Mouse (Mus musculus) left cerebral cortex, postnatal 4 days (tissue): ENCODE results near the gene Gm10354. TPM values are rescaled to one million over a fixed set of nuclear protein-coding genes. Genes with fewer than 3 reads are reported as not detected.
"Not testable (repeated sequence)": the region's sequence is repeated elsewhere in the genome, so short reads cannot be mapped to it uniquely, and the experiment has no call there.

Source experiments
- DNase-seq: peaks from one replicate; pipeline ENCODE4 v3.0.0-alpha.2; 2022
- intact Hi-C: fragments of 180-260 bp; cut with DNase I; formaldehyde crosslinking; loops from one replicate; pipeline ENCODE4 v1.15.1; 2025
- total RNA-seq, 2 experiments: library from RNA; stranded (reverse); gene quantifications; 2 replicates each; pipeline ENCODE4 v1.2.3; 2021

Gene Gm10354
- not detected for total RNA-seq

- intact Hi-C loops, DNase-seq: not testable (repeated sequence)
Measured at GRCm38 (mm10) chr5:14978835-14979234, at the start of gene Gm10354. Gene Gm10354 (minus strand): TSS chr5:14978935.

GRCm38 (mm10) chr5:15024316-15024715 is 45.6 kb upstream of the Gm10354 start:
- intact Hi-C loops, DNase-seq: not testable (repeated sequence)

- DNase-seq, intact Hi-C loops: not testable (repeated sequence)
Measured at GRCm38 (mm10) chr5:15020067-15020466, 41.3 kb upstream of the Gm10354 start.

- DNase-seq, intact Hi-C loops: not testable (repeated sequence)
Measured at GRCm38 (mm10) chr5:15010639-15011582, 32.2 kb upstream of the Gm10354 start.

GRCm38 (mm10) chr5:15006907-15007306 is 28.2 kb upstream of the Gm10354 start:
- intact Hi-C loops, DNase-seq: not testable (repeated sequence)

- intact Hi-C loops, DNase-seq: not testable (repeated sequence)
Measured at GRCm38 (mm10) chr5:15006288-15006687, 27.6 kb upstream of the Gm10354 start.

GRCm38 (mm10) chr5:15005584-15005983 is 26.8 kb upstream of the Gm10354 start:
- intact Hi-C loops: not testable (repeated sequence)

GRCm38 (mm10) chr5:15004569-15005562 is 26.1 kb upstream of the Gm10354 start:
- intact Hi-C loops, DNase-seq: not testable (repeated sequence)

More at GRCm38 (mm10) chr5:15005584-15005983, 26.8 kb upstream of the Gm10354 start:
- DNase-seq: not testable (repeated sequence)

- DNase-seq, intact Hi-C loops: not testable (repeated sequence)
Measured at GRCm38 (mm10) chr5:14998077-14998476, 19.3 kb upstream of the Gm10354 start.

- intact Hi-C loops: not testable (repeated sequence)
Measured at GRCm38 (mm10) chr5:14997556-14997955, 18.8 kb upstream of the Gm10354 start.

GRCm38 (mm10) chr5:14996670-14997249 is 18.0 kb upstream of the Gm10354 start:
- DNase-seq, intact Hi-C loops: not testable (repeated sequence)

More at GRCm38 (mm10) chr5:14997556-14997955, 18.8 kb upstream of the Gm10354 start:
- not testable (repeated sequence) for DNase-seq

- DNase-seq, intact Hi-C loops: not testable (repeated sequence)
Measured at GRCm38 (mm10) chr5:14994124-14994523, 15.4 kb upstream of the Gm10354 start.

GRCm38 (mm10) chr5:14990375-14991158 is 11.8 kb upstream of the Gm10354 start:
- DNase-seq, intact Hi-C loops: not testable (repeated sequence)

GRCm38 (mm10) chr5:14986649-14987387 is 8.1 kb upstream of the Gm10354 start:
- intact Hi-C loops, DNase-seq: not testable (repeated sequence)

- intact Hi-C loops, DNase-seq: not testable (repeated sequence)
Measured at GRCm38 (mm10) chr5:14977368-14977767, 1.4 kb downstream of the Gm10354 start.

GRCm38 (mm10) chr5:14975294-14975693 is 3.4 kb downstream of the Gm10354 start:
- intact Hi-C loops, DNase-seq: not testable (repeated sequence)

GRCm38 (mm10) chr5:14972841-14973240 is 5.9 kb downstream of the Gm10354 start:
- intact Hi-C loops, DNase-seq: not testable (repeated sequence)

GRCm38 (mm10) chr5:14963821-14964220 is 14.9 kb downstream of the Gm10354 start:
- DNase-seq, intact Hi-C loops: not testable (repeated sequence)
